Mouse (Mus musculus) embryonic fibroblast, embryonic 13.5 days (primary cell): ENCODE measurements around the gene Hibadh.

ENCODE experiments used
- CTCF ChIP-seq: IDR thresholded peaks from 2 replicates; pipeline ENCODE4 v1.5.1; 2011; ENCODE audit warnings: mild to moderate bottlenecking, control low read depth, low read length, moderate library complexity, borderline replicate concordance; ENCODE audit not compliant: insufficient read depth
- POLR2A ChIP-seq: IDR thresholded peaks from 2 replicates; pipeline ENCODE4 v1.6.1; 2011; ENCODE audit warnings: low read depth, mild to moderate bottlenecking, control low read depth, low read length, moderate library complexity

DNA sequence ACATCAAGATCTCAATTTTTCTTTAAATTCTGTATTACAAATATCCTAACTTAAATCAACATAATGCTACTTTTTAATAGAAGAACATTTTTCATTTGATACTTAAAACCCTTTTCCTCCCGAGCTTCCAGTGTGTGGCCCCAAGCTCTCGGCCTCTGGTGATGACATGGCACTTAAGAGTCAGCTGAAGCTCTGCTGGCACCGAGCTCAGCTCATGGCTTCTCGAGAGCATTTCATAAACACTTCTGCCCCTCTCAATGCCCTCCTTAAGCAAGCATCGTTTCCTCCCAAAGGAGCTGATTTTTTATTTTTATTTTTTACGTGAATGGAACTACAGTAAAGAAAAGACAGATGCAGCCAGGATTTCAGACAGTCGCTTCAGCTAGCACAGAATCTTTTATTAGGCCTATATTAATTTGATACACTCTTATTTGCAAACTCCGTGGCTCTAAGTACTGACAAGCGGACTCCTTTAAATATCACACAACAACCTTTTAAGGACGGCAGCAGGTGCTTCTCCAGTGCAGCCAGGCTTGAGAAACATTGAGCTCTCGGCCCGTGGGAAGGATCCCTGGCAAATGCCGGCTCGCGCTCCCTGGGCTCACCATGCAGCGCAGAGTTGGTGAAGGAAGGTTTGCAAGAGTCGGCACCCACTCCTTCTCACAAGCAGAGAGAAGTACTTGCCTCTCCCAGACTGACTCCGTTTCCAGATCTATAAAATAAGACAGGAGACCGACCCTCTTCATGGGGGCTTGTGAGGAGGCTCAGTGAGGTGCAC, 108.6 kb downstream of the Hibadh start:
- TF ChIP-seq POLR2A (no peak), CTCF (no peak)
